ENCODE assay signal across 8 mouse cellular contexts in genomic region chr7:52391793-52392192, GRCm38 (mm10).
DNase-seq lines count a peak whose midpoint lies in the region; ATAC-seq and TF ChIP-seq lines count a peak whose summit lies in the region.

No protein-coding gene starts in this region.

- WGBS in heart, adult 2 months, result 15% methylated on average over 2 of the region's 2 CpGs
- 25% methylated on average over 2 of the region's 2 CpGs for WGBS in heart, embryonic 11.5 days (ENCODE audit: insufficient replicate concordance)
- 34% methylated on average over 2 of the region's 2 CpGs for WGBS in forebrain, embryonic 12.5 days

- TF ChIP-seq POLR2A in heart, adult 2 months (IDR thresholded peaks at IDR 0.05; ENCODE audit: insufficient read depth, low read depth, low read length), result no peak

- H3K27ac ChIP-seq in heart, adult 2 months, result no peak overlapping the region
- H3K27ac ChIP-seq in heart, embryonic 11.5 days (ENCODE audit: low read depth, low read length), result no peak overlapping the region
- H3K27ac ChIP-seq in forebrain, embryonic 12.5 days, result no peak overlapping the region

- TF ChIP-seq CTCF in heart, adult 2 months (IDR thresholded peaks at IDR 0.05), result peak; percentile 70

- H3K9me3 ChIP-seq in heart, embryonic 11.5 days (replicated peaks; ENCODE audit: control insufficient read depth, low read length), result no peaks in the 10 kb centered on the region
- no peaks in the 10 kb centered on the region for H3K9me3 ChIP-seq in forebrain, embryonic 12.5 days

- no peak overlapping the region for H3K4me2 ChIP-seq in heart, embryonic 11.5 days
- H3K4me2 ChIP-seq in forebrain, embryonic 12.5 days, result no peak overlapping the region

- TF ChIP-seq EP300 in heart, adult 2 months (IDR thresholded peaks at IDR 0.05; ENCODE audit: insufficient read depth, low read depth, low read length), result no peak

- H3K79me2 ChIP-seq in heart, adult 2 months (replicated peaks; ENCODE audit: control insufficient read depth, insufficient read depth, low read length), result no peaks in the 10 kb centered on the region

- no peak for DNase-seq in heart, adult 2 months
- DNase-seq in 3T3-L1 (ENCODE audit: low read depth, low spot score), result peak; percentile 65
- DNase-seq in adrenal gland, postnatal 14 days, result peak; percentile 61
- DNase-seq in left cerebral cortex, postnatal 14 days (ENCODE audit: low spot score in 2 of 2), result peak; percentile 43 to 67
- DNase-seq in right cerebral cortex, postnatal 14 days, result peak; percentile 38

- H3K9ac ChIP-seq in heart, adult 2 months (ENCODE audit: low read depth, low read length), result no peak overlapping the region
- H3K9ac ChIP-seq in heart, embryonic 11.5 days (ENCODE audit: low read depth, low read length), result no peak overlapping the region
- H3K9ac ChIP-seq in forebrain, embryonic 12.5 days, result no peak overlapping the region

- H3K4me3 ChIP-seq in heart, adult 2 months, result no peak overlapping the region
- H3K4me3 ChIP-seq in heart, embryonic 11.5 days (ENCODE audit: low read depth, low read length), result no peak overlapping the region
- no peak overlapping the region for H3K4me3 ChIP-seq in forebrain, embryonic 12.5 days (replicated peaks)

- ATAC-seq in heart, embryonic 11.5 days (replicated peaks; ENCODE audit: insufficient number of reproducible peaks, low FRiP score, low TSS enrichment), result no peak
- ATAC-seq in forebrain, embryonic 12.5 days (ENCODE audit: low FRiP score), result peak; percentile 75; the same call in 1 of the 2 replicates
- no peak for ATAC-seq in erythroid progenitor cell, adult 5-6 weeks (replicated peaks; ENCODE audit: low FRiP score, poor library complexity, severe bottlenecking)

- intact Hi-C loops in heart, adult 2 months (cut with DNase I), result no loop called here
- intact Hi-C loops in left cerebral cortex, postnatal 14 days (cut with DNase I), result no loop called here

- no peaks in the 10 kb centered on the region for H3K36me3 ChIP-seq in heart, adult 2 months (ENCODE audit: control insufficient read depth, insufficient read depth, low read length)
- no peaks in the 10 kb centered on the region for H3K36me3 ChIP-seq in heart, embryonic 11.5 days (ENCODE audit: control insufficient read depth, insufficient read depth, low read length)
- no peaks in the 10 kb centered on the region for H3K36me3 ChIP-seq in forebrain, embryonic 12.5 days (replicated peaks)

- H3K27me3 ChIP-seq in heart, adult 2 months (ENCODE audit: control insufficient read depth, insufficient read depth, low read length), result no peaks in the 10 kb centered on the region
- H3K27me3 ChIP-seq in heart, embryonic 11.5 days (ENCODE audit: control insufficient read depth, insufficient read depth, low read length), result no peaks in the 10 kb centered on the region
- no peaks in the 10 kb centered on the region for H3K27me3 ChIP-seq in forebrain, embryonic 12.5 days

- no peaks in the 10 kb centered on the region for H3K4me1 ChIP-seq in heart, adult 2 months (ENCODE audit: control insufficient read depth, insufficient read depth, low read length)
- H3K4me1 ChIP-seq in heart, embryonic 11.5 days (ENCODE audit: control insufficient read depth, insufficient read depth, low read length), result no peaks in the 10 kb centered on the region
- H3K4me1 ChIP-seq in forebrain, embryonic 12.5 days, result no peaks in the 10 kb centered on the region

Comparison
In these comparisons a context has a peak if more than half of its experiments do, and no peak if none do; other contexts are left out.
1. DNase-seq: peak in 3T3-L1 (single experiment), adrenal gland, postnatal 14 days (single experiment), left cerebral cortex, postnatal 14 days (2 of 2) and right cerebral cortex, postnatal 14 days (single experiment); none in heart, adult 2 months (0 of 2).